Mouse (Mus musculus): ENCODE measurements around the gene Slc9a6. TPM values are rescaled to one million over a fixed set of nuclear protein-coding genes. Genes with fewer than 3 reads are reported as not detected.

Gene Slc9a6
- polyA plus RNA-seq, 1 experiment from 2014 or later = 6.5 TPM

DNA sequence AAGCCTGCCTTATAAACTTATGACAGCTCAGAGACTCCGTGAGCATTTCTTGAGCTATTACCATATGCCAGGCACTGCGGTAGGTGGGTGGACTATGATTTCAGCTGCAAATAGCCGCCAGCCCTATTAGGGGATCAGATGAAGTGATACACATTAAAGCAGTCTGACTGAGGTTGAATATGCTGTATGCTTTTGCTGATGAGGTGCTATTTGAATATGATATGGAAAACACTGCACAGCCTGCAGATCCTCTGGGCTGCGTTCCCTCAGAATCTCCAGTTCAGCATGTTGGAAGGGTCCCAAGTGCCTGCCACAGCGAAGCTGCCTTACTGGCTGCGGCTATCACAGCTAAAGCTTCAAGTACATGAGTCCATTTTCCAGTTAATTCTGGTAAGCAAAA is 57.7 kb downstream of the Slc9a6 start:
- no peak overlapping the region for H3K4me3 ChIP-seq (ENCODE audit: control insufficient read depth in 1 of 2, insufficient read depth in 1 of 2, low read depth in 1 of 2, low read length in 2 of 2)
- no peak overlapping the region for H3K4me2 ChIP-seq (ENCODE audit: low read length)
- no peaks in the 10 kb centered on the region for H3K27me3 ChIP-seq (ENCODE audit: control insufficient read depth, insufficient read depth, low read length)
- no peaks in the 10 kb centered on the region for H3K9me3 ChIP-seq (ENCODE audit: control insufficient read depth, low read length)
- no peak overlapping the region for H3K9ac ChIP-seq (ENCODE audit: low read length)
- no peak for ATAC-seq (ENCODE audit: insufficient number of reproducible peaks, insufficient read depth, low FRiP score, low read depth)
- H3K27ac ChIP-seq (replicated peaks in 1 of 2; ENCODE audit: control insufficient read depth in 1 of 2, insufficient read depth in 1 of 2, low read depth in 2 of 2, low read length in 2 of 2) = peak overlapping the region; percentile 61 to 62
- no peaks in the 10 kb centered on the region for H3K36me3 ChIP-seq (ENCODE audit: control insufficient read depth, insufficient read depth, low read length)
- peaks cover 8 to 12% of the 10 kb centered on the region in 2 experiments for H3K4me1 ChIP-seq (ENCODE audit: control insufficient read depth in 2 of 2, insufficient read depth in 2 of 2, low read length in 2 of 2)
- 46% methylated on average over 6 of the region's 6 CpGs for WGBS

- Histone ChIP-seq H3K4me1 (ENCODE audit: control insufficient read depth in 2 of 2, insufficient read depth in 2 of 2, low read length in 2 of 2) (peaks cover 8 to 12% of the 10 kb centered on the region in 2 experiments), H3K4me2 (ENCODE audit: low read length) (no peak overlapping the region), H3K36me3 (ENCODE audit: control insufficient read depth, insufficient read depth, low read length) (no peaks in the 10 kb centered on the region), H3K27ac (replicated peaks in 1 of 2; ENCODE audit: control insufficient read depth in 1 of 2, insufficient read depth in 1 of 2, low read depth in 2 of 2, low read length in 2 of 2) (no peak overlapping the region; a peak in 1 of 4 replicates), H3K9me3 (ENCODE audit: control insufficient read depth, low read length) (no peaks in the 10 kb centered on the region), H3K27me3 (ENCODE audit: control insufficient read depth, insufficient read depth, low read length) (no peaks in the 10 kb centered on the region), H3K4me3 (ENCODE audit: control insufficient read depth in 1 of 2, insufficient read depth in 1 of 2, low read depth in 1 of 2, low read length in 2 of 2) (no peak overlapping the region), H3K9ac (ENCODE audit: low read length) (no peak overlapping the region)
- WGBS = 75% methylated on average over 5 of the region's 5 CpGs
- ATAC-seq (ENCODE audit: insufficient number of reproducible peaks, insufficient read depth, low FRiP score, low read depth) = no peak
Observed at GRCm38 (mm10) chrX:56668051-56668450, 58.5 kb downstream of the Slc9a6 start.

DNA sequence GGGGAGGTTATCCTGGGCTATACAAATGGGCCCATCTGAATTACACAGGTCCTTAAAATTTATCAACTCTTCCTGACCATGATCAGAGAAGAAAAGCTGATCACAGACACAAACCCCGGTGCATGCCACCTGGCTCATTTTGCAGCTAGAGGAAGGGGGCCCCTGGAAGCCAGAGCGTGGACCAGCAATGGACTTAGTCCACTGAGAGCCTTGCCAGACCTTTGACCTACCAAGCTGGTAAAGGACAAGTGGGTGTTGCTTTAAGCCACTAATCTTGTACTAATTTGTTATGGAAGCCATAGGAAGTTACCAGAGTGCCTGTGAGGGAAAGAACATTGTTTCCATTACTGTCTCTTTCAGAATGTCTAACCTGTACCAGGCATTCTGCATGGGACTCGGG is 58.9 kb downstream of the Slc9a6 start:
- no peaks in the 10 kb centered on the region for H3K9me3 ChIP-seq (ENCODE audit: control insufficient read depth, low read length)
- no peak overlapping the region for H3K4me3 ChIP-seq (ENCODE audit: control insufficient read depth in 1 of 2, insufficient read depth in 1 of 2, low read depth in 1 of 2, low read length in 2 of 2)
- no peak overlapping the region for H3K4me2 ChIP-seq (ENCODE audit: low read length)
- H3K4me1 ChIP-seq (ENCODE audit: control insufficient read depth in 2 of 2, insufficient read depth in 2 of 2, low read length in 2 of 2) = peaks cover 8 to 12% of the 10 kb centered on the region in 2 experiments
- H3K36me3 ChIP-seq (ENCODE audit: control insufficient read depth, insufficient read depth, low read length) = no peaks in the 10 kb centered on the region
- WGBS = 70% methylated on average over 3 of the region's 3 CpGs
- no peak overlapping the region for H3K27ac ChIP-seq (replicated peaks in 1 of 2; ENCODE audit: control insufficient read depth in 1 of 2, insufficient read depth in 1 of 2, low read depth in 2 of 2, low read length in 2 of 2)
- no peak for ATAC-seq (ENCODE audit: insufficient number of reproducible peaks, insufficient read depth, low FRiP score, low read depth)
- H3K27me3 ChIP-seq (ENCODE audit: control insufficient read depth, insufficient read depth, low read length) = no peaks in the 10 kb centered on the region
- H3K9ac ChIP-seq (ENCODE audit: low read length) = no peak overlapping the region

DNA sequence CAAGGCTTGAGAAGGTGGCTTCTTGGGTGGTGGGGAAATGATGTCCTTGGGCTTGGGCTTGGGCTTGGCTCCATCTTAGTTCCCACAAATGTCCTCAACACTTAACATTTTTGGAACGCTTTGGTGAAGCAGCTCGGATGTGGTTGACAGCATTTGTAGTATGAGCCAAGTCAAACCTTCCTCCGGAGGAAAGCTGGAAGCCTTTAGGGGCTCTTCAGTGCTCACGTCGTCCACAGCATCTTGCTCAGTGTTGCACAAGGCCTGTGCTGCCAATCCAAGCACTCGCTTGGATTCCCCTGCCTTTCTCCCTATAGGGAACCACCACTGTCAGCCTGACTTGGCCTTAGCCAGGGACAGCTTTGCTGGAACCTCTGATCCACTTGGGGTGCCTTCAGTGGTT is 66.0 kb downstream of the Slc9a6 start:
- no peak for ATAC-seq (ENCODE audit: insufficient number of reproducible peaks, insufficient read depth, low FRiP score, low read depth)
- H3K27me3 ChIP-seq (ENCODE audit: control insufficient read depth, insufficient read depth, low read length) = no peaks in the 10 kb centered on the region
- no peak overlapping the region for H3K27ac ChIP-seq (replicated peaks in 1 of 2; ENCODE audit: control insufficient read depth in 1 of 2, insufficient read depth in 1 of 2, low read depth in 2 of 2, low read length in 2 of 2)
- H3K9ac ChIP-seq (ENCODE audit: low read length) = no peak overlapping the region
- H3K4me2 ChIP-seq (ENCODE audit: low read length) = no peak overlapping the region
- H3K36me3 ChIP-seq (ENCODE audit: control insufficient read depth, insufficient read depth, low read length) = no peaks in the 10 kb centered on the region
- peaks cover 7 to 11% of the 10 kb centered on the region in 2 experiments; a peak in 3 of 4 replicates for H3K4me1 ChIP-seq (ENCODE audit: control insufficient read depth in 2 of 2, insufficient read depth in 2 of 2, low read length in 2 of 2)
- no peak overlapping the region for H3K4me3 ChIP-seq (ENCODE audit: control insufficient read depth in 1 of 2, insufficient read depth in 1 of 2, low read depth in 1 of 2, low read length in 2 of 2)
- 64% methylated on average over 6 of the region's 6 CpGs for WGBS
- no peaks in the 10 kb centered on the region for H3K9me3 ChIP-seq (ENCODE audit: control insufficient read depth, low read length)

- no peak for ATAC-seq (ENCODE audit: insufficient number of reproducible peaks, insufficient read depth, low FRiP score, low read depth)
- H3K36me3 ChIP-seq (ENCODE audit: control insufficient read depth, insufficient read depth, low read length) = no peaks in the 10 kb centered on the region
- no peaks in the 10 kb centered on the region for H3K27me3 ChIP-seq (ENCODE audit: control insufficient read depth, insufficient read depth, low read length)
- no peak overlapping the region for H3K4me2 ChIP-seq (ENCODE audit: low read length)
- peaks cover 7 to 11% of the 10 kb centered on the region in 2 experiments; a peak in 3 of 4 replicates for H3K4me1 ChIP-seq (ENCODE audit: control insufficient read depth in 2 of 2, insufficient read depth in 2 of 2, low read length in 2 of 2)
- no peak overlapping the region for H3K4me3 ChIP-seq (ENCODE audit: control insufficient read depth in 1 of 2, insufficient read depth in 1 of 2, low read depth in 1 of 2, low read length in 2 of 2)
- H3K27ac ChIP-seq (replicated peaks in 1 of 2; ENCODE audit: control insufficient read depth in 1 of 2, insufficient read depth in 1 of 2, low read depth in 2 of 2, low read length in 2 of 2) = no peak overlapping the region
- H3K9ac ChIP-seq (ENCODE audit: low read length) = no peak overlapping the region
- WGBS = 57% methylated on average over 6 of the region's 6 CpGs
- H3K9me3 ChIP-seq (ENCODE audit: control insufficient read depth, low read length) = no peaks in the 10 kb centered on the region
Observed at GRCm38 (mm10) chrX:56677736-56678135, 68.2 kb downstream of the Slc9a6 start.

GRCm38 (mm10) chrX:56679066-56679465 is 69.5 kb downstream of the Slc9a6 start:
- Histone ChIP-seq H3K9me3 (ENCODE audit: control insufficient read depth, low read length) (no peaks in the 10 kb centered on the region), H3K36me3 (ENCODE audit: control insufficient read depth, insufficient read depth, low read length) (no peaks in the 10 kb centered on the region), H3K27ac (replicated peaks in 1 of 2; ENCODE audit: control insufficient read depth in 1 of 2, insufficient read depth in 1 of 2, low read depth in 2 of 2, low read length in 2 of 2) (no peak overlapping the region), H3K9ac (ENCODE audit: low read length) (no peak overlapping the region), H3K4me1 (ENCODE audit: control insufficient read depth in 2 of 2, insufficient read depth in 2 of 2, low read length in 2 of 2) (peaks cover 7 to 11% of the 10 kb centered on the region in 2 experiments; a peak in 3 of 4 replicates), H3K27me3 (ENCODE audit: control insufficient read depth, insufficient read depth, low read length) (no peaks in the 10 kb centered on the region), H3K4me3 (ENCODE audit: control insufficient read depth in 1 of 2, insufficient read depth in 1 of 2, low read depth in 1 of 2, low read length in 2 of 2) (no peak overlapping the region), H3K4me2 (ENCODE audit: low read length) (no peak overlapping the region)
- no peak for ATAC-seq (ENCODE audit: insufficient number of reproducible peaks, insufficient read depth, low FRiP score, low read depth)
- WGBS = 62% methylated on average over 6 of the region's 6 CpGs

DNA sequence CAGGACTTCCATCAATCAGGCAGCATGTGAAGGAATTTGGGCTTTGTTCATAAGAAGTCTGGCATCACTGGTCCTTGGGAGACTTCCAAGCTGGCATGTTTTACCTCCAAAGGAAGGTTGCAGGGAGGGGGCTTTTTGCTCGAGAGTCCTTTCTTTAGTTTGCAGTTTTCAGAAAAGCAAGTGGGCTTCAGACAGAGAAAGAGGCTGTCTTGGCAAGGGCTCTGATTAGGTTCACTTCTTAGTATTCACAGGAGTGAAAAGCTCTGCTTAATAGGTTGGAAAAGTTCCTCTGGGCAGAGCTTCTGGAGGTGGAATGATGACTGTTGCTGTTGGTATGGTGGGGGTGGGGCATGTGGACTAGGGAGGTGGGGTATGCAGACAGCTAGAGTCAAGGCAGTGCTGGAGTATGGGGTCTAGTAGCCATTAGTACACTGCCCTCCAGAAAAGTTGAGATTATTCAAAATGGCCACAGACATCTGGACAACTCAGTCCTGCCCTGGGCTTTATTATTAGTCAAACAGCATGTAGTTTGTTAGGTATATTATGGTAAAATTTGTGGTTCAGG is 72.7 kb downstream of the Slc9a6 start:
- no peaks in the 10 kb centered on the region for H3K27me3 ChIP-seq (ENCODE audit: control insufficient read depth, insufficient read depth, low read length)
- peaks cover 7 to 11% of the 10 kb centered on the region in 2 experiments; a peak in 3 of 4 replicates for H3K4me1 ChIP-seq (ENCODE audit: control insufficient read depth in 2 of 2, insufficient read depth in 2 of 2, low read length in 2 of 2)
- H3K9me3 ChIP-seq (ENCODE audit: control insufficient read depth, low read length) = no peaks in the 10 kb centered on the region
- no peak overlapping the region for H3K9ac ChIP-seq (ENCODE audit: low read length)
- H3K27ac ChIP-seq (replicated peaks in 1 of 2; ENCODE audit: control insufficient read depth in 1 of 2, insufficient read depth in 1 of 2, low read depth in 2 of 2, low read length in 2 of 2) = no peak overlapping the region
- 42% methylated on average over 1 of the region's 1 CpGs for WGBS
- H3K36me3 ChIP-seq (ENCODE audit: control insufficient read depth, insufficient read depth, low read length) = no peaks in the 10 kb centered on the region
- no peak overlapping the region for H3K4me2 ChIP-seq (ENCODE audit: low read length)
- no peak overlapping the region for H3K4me3 ChIP-seq (ENCODE audit: control insufficient read depth in 1 of 2, insufficient read depth in 1 of 2, low read depth in 1 of 2, low read length in 2 of 2)
- no peak for ATAC-seq (ENCODE audit: insufficient number of reproducible peaks, insufficient read depth, low FRiP score, low read depth)

DNA sequence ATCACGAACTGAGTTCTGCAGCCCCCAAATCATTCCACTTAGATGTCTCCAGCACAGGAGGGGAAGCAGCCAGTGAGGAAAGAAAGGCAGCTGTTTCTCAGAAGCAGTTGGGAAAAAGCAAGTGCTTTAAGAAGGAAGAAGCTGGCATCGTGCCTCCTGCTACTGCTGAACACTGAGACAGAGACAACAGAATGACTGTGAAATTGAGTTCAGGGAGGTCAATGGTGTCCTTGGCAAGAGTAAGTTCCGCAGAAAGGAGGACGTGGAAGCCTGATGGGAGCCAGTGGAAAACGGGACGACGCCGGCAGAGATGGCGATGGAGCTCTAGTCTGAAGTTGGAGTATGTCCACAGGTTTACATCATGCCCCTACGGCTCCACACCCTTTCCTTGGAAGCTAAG is 74.0 kb downstream of the Slc9a6 start:
- Histone ChIP-seq H3K9me3 (ENCODE audit: control insufficient read depth, low read length) (no peaks in the 10 kb centered on the region), H3K9ac (ENCODE audit: low read length) (no peak overlapping the region), H3K4me3 (ENCODE audit: control insufficient read depth in 1 of 2, insufficient read depth in 1 of 2, low read depth in 1 of 2, low read length in 2 of 2) (no peak overlapping the region), H3K4me1 (ENCODE audit: control insufficient read depth in 2 of 2, insufficient read depth in 2 of 2, low read length in 2 of 2) (peaks cover 2% of the 10 kb centered on the region in 2 experiments; a peak in 1 of 4 replicates), H3K36me3 (ENCODE audit: control insufficient read depth, insufficient read depth, low read length) (no peaks in the 10 kb centered on the region), H3K4me2 (ENCODE audit: low read length) (no peak overlapping the region), H3K27ac (replicated peaks in 1 of 2; ENCODE audit: control insufficient read depth in 1 of 2, insufficient read depth in 1 of 2, low read depth in 2 of 2, low read length in 2 of 2) (no peak overlapping the region), H3K27me3 (ENCODE audit: control insufficient read depth, insufficient read depth, low read length) (no peaks in the 10 kb centered on the region)
- 81% methylated on average over 10 of the region's 10 CpGs for WGBS
- ATAC-seq (ENCODE audit: insufficient number of reproducible peaks, insufficient read depth, low FRiP score, low read depth) = no peak
